Mouse (Mus musculus): ENCODE measurements at regions not wholly inside any gene's neighbourhood (a gene's known extent, or its start where the extent isn't known, plus 50 kb on each side); places are given as distances from the start of the nearest gene placed in this dataset.
"Not testable (repeated sequence)": the region's sequence is repeated elsewhere in the genome, so short reads cannot be mapped to it uniquely, and the experiment has no call there.

- Histone ChIP-seq H3K36me3 (replicated peaks) (no peaks in the 10 kb centered on the region), H3K4me3 (no peak overlapping the region), H3K27me3 (replicated peaks) (no peaks in the 10 kb centered on the region), H3K27ac (no peak overlapping the region), H3K9ac (no peak overlapping the region), H3K9me3 (no peaks in the 10 kb centered on the region), H3K4me1 (0 out of 2 replicates have a peak, but pooled peaks cover 4% of the 10 kb centered on the region), H3K4me2 (no peak overlapping the region)
- 55% methylated on average over 5 of the region's 5 CpGs for WGBS
- ATAC-seq (replicated peaks): 0 out of 2 replicates have a peak, but pooled peaks have one; percentile 27
Measured at GRCm38 (mm10) chr10:10188113-10188512, 284.0 kb downstream of the Adgb start.

GRCm38 (mm10) chr10:10186721-10187120 is 285.4 kb downstream of the Adgb start:
- 86% methylated on average over 5 of the region's 5 CpGs for WGBS
- no peaks in the 10 kb centered on the region for H3K36me3 ChIP-seq (replicated peaks)
- no peak for ATAC-seq (replicated peaks)
- H3K27ac ChIP-seq: no peak overlapping the region
- no peak overlapping the region for H3K9ac ChIP-seq
- H3K9me3 ChIP-seq: no peaks in the 10 kb centered on the region
- H3K4me2 ChIP-seq: no peak overlapping the region
- no peaks in the 10 kb centered on the region for H3K27me3 ChIP-seq (replicated peaks)
- H3K4me3 ChIP-seq: no peak overlapping the region
- 0 out of 2 replicates have a peak, but pooled peaks cover 4% of the 10 kb centered on the region for H3K4me1 ChIP-seq

- H3K9ac ChIP-seq: no peak overlapping the region
- WGBS: 90% methylated on average over 8 of the region's 8 CpGs
- no peaks in the 10 kb centered on the region for H3K27me3 ChIP-seq (replicated peaks)
- H3K27ac ChIP-seq: no peak overlapping the region
- no peak overlapping the region for H3K4me2 ChIP-seq
- H3K9me3 ChIP-seq: no peaks in the 10 kb centered on the region
- H3K36me3 ChIP-seq (replicated peaks): no peaks in the 10 kb centered on the region
- 0 out of 2 replicates have a peak, but pooled peaks cover 4% of the 10 kb centered on the region for H3K4me1 ChIP-seq
- no peak overlapping the region for H3K4me3 ChIP-seq
- ATAC-seq (replicated peaks): no peak
Measured at GRCm38 (mm10) chr10:10185298-10185883, 284.5 kb upstream of the Stxbp5 start.

GRCm38 (mm10) chr10:10184386-10184785 is 283.5 kb upstream of the Stxbp5 start:
- Histone ChIP-seq H3K36me3 (replicated peaks) (no peaks in the 10 kb centered on the region), H3K4me1 (0 out of 2 replicates have a peak, but pooled peaks cover 4% of the 10 kb centered on the region), H3K4me3 (no peak overlapping the region), H3K9me3 (no peaks in the 10 kb centered on the region), H3K4me2 (no peak overlapping the region), H3K9ac (no peak overlapping the region), H3K27ac (no peak overlapping the region), H3K27me3 (replicated peaks) (no peaks in the 10 kb centered on the region)
- 69% methylated on average over 5 of the region's 5 CpGs for WGBS
- ATAC-seq (replicated peaks): no peak

- not testable (repeated sequence) for H3K9me3 ChIP-seq; H3K27me3 ChIP-seq (replicated peaks); H3K4me3 ChIP-seq; H3K4me1 ChIP-seq; H3K27ac ChIP-seq; H3K9ac ChIP-seq; ATAC-seq (replicated peaks); H3K36me3 ChIP-seq (replicated peaks); H3K4me2 ChIP-seq
- 80% methylated on average over 3 of the region's 3 CpGs for WGBS
Measured at GRCm38 (mm10) chr10:10177037-10177436, 276.2 kb upstream of the Stxbp5 start.

All from midbrain, embryonic 15.5 days (tissue).